Mouse (Mus musculus): ENCODE results near the gene Lipa. TPM values are rescaled to one million over a fixed set of nuclear protein-coding genes. Genes with fewer than 3 reads are reported as not detected.

Gene Lipa
- 30.7 and 34.9 TPM in 2 replicates for polyA plus RNA-seq (2015; fragmentation: Nextera tagmentation; extraction: Ambion mirVana)

DNA sequence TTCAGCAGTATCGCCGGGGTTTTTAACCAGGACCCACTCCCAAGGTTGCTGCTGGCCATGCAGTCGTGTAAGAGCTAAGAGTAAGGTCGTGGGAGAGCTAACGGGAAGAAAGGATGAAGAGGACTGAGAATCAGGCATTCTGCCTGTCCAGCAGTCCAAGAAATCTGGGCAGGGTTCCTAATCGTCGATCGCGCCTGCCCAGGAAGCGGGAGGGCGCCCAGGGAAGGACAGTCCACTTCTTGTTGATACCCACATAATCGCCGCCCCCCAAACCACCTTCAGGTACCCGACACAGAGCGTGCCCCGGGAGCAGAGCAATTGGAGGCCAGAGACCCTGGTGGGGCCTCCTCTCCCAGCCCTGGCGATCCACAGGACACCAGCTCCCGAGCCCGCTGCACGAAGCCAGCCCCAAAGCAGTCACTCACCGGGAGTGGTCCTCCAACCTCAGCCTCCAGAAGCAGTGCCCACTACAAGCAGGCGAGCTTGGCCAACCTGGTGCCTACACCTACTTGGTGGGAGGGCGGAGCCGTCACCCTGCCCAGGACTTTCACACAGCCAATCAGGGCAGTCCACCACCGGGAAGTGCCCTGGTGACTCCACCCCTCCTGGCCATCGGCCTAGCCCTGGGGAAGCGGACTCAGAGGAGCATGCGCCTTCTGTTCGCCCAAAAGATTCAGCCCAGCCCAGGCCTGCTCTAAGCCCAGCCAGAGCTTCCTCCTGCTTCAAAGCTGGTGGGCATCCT, at the start of gene Lipa:
Gene Lipa, minus strand, starts transcription at position 534 of the 742 bp plus-strand sequence.
- peak within 1 kb of the TSS; percentile 88 for H3K4me3 ChIP-seq (replicated peaks)
- peak within 1 kb of the TSS; percentile 84 for H3K4me2 ChIP-seq (replicated peaks)
- no peaks in the 10 kb centered on the region for H3K36me3 ChIP-seq
- no peaks in the 10 kb centered on the region for H3K27me3 ChIP-seq (replicated peaks)
- H3K27ac ChIP-seq, result peak within 1 kb of the TSS; percentile 71
- ATAC-seq, result peak; percentile 100
- H3K4me1 ChIP-seq (replicated peaks), result peaks cover 6% of the 10 kb centered on the region; the same call in 1 of the 2 replicates
- WGBS, result under 1% methylated on average over 29 of the region's 29 CpGs
- peak within 1 kb of the TSS; percentile 66 for H3K9ac ChIP-seq
- no peaks in the 10 kb centered on the region for H3K9me3 ChIP-seq

DNA sequence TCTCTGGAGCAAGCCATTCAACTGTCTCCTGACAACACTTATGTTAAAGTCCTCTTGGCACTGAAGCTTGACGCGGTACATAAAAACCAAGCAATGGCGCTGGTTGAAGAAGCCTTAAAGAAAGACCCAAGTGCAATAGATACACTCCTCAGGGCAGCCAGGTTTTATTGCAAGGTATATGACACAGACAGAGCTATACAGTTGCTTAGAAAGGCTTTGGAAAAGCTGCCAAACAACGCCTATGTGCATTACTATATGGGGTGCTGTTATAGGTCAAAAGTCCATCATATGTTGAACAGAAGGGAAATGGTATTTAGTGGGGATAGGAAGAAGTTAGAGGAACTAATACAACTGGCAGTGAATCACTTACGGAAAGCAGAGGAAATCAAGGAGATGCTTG, 46.4 kb upstream of the Lipa start:
- no peaks in the 10 kb centered on the region for H3K27me3 ChIP-seq (replicated peaks)
- H3K4me2 ChIP-seq (replicated peaks), result no peak overlapping the region
- H3K9ac ChIP-seq, result no peak overlapping the region
- H3K4me1 ChIP-seq (replicated peaks), result no peaks in the 10 kb centered on the region
- no peak for ATAC-seq
- H3K4me3 ChIP-seq (replicated peaks), result no peak overlapping the region
- WGBS, result 89% methylated on average over 5 of the region's 5 CpGs
- H3K9me3 ChIP-seq, result no peaks in the 10 kb centered on the region
- no peak overlapping the region for H3K27ac ChIP-seq
- H3K36me3 ChIP-seq, result no peaks in the 10 kb centered on the region

GRCm38 (mm10) chr19:34571080-34571479, 43.8 kb upstream of the Lipa start:
- H3K4me2 ChIP-seq (replicated peaks), result no peak overlapping the region
- 88% methylated on average over 1 of the region's 1 CpGs for WGBS
- H3K4me1 ChIP-seq (replicated peaks), result no peaks in the 10 kb centered on the region
- H3K27me3 ChIP-seq (replicated peaks), result no peaks in the 10 kb centered on the region
- no peak overlapping the region for H3K4me3 ChIP-seq (replicated peaks)
- H3K9me3 ChIP-seq, result no peaks in the 10 kb centered on the region
- no peak overlapping the region for H3K27ac ChIP-seq
- ATAC-seq, result no peak
- no peaks in the 10 kb centered on the region for H3K36me3 ChIP-seq
- no peak overlapping the region for H3K9ac ChIP-seq

DNA sequence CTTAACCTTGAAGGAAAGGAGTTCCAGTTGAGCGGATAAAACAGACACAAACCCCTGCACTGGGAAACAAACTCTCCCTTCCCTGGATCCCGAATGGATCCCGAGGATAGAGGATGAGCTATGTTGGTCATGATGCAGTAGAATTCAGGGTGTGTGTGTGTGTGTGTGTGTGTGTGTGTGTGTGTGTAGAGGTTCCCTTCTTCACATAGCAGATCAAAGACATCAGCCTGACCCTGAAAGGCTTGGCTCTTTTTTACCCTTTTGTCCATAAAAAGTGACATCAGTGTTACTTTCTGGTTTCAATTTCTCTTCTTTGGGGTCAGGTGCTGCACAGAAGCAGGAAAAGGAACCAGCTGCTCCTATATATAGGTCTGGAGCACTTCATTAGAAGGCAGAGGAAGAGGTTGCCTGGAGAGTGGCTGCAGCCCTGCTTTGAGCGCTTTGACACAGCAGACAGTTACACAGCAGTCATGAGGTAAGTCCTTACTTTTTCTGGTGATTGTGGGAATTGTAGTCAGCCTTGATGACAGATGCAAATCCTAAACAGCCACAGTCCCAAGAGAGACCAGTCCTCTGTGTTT, 42.7 kb upstream of the Lipa start:
- no peaks in the 10 kb centered on the region for H3K27me3 ChIP-seq (replicated peaks)
- H3K9ac ChIP-seq, result no peak overlapping the region
- H3K27ac ChIP-seq, result no peak overlapping the region
- 61% methylated on average over 4 of the region's 4 CpGs for WGBS
- no peaks in the 10 kb centered on the region for H3K4me1 ChIP-seq (replicated peaks)
- ATAC-seq, result no peak
- H3K36me3 ChIP-seq, result no peaks in the 10 kb centered on the region
- H3K4me3 ChIP-seq (replicated peaks), result no peak overlapping the region
- no peaks in the 10 kb centered on the region for H3K9me3 ChIP-seq
- no peak overlapping the region for H3K4me2 ChIP-seq (replicated peaks)

DNA sequence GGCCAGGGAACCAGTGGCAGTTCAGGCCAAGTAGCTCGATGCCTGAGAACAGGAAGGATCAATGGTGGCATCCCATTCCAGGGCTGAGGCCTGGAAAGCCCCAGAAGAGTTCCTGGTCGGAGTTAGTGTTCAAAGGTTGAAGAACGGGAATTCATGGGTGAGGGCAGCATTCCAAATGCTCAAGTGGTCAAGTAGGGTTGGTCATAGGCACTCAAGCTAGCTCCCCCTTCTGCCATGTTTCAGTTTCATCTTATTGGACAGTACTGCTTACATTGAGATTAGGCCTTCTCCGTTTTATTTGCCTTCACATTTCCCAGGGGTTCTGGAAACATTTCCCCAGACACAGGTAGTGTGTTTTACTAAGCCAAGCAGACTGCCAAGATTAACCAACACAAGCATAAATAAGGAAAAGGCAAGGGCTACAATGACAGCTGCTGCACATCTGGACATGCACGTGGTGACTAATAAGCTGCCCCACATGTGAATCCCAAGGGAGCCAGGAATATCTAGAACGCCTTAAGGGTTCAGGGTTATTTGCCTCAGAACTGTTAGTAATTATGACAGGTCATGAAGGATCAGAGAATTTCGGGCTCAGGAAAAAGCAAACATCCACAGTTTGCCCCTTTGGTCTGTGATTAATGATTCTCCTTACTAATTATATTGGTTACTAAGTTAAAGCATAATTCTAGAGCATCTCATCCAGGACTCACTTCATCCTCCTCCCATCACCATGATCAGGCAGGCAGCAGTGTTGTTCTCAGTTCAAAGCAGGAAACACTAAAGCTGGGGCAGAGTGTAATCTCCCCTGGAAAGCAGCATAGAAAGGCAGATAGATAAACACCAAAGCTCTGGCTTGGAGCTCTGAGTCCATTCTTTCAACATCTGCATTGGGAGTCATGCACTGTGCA, 42.0 kb upstream of the Lipa start:
- ATAC-seq, result no peak
- 50% methylated on average over 7 of the region's 7 CpGs for WGBS
- Histone ChIP-seq H3K36me3 (no peaks in the 10 kb centered on the region), H3K9me3 (no peaks in the 10 kb centered on the region), H3K27me3 (replicated peaks) (no peaks in the 10 kb centered on the region), H3K4me3 (replicated peaks) (no peak overlapping the region), H3K27ac (no peak overlapping the region), H3K4me1 (replicated peaks) (no peaks in the 10 kb centered on the region), H3K9ac (no peak overlapping the region), H3K4me2 (replicated peaks) (no peak overlapping the region)

GRCm38 (mm10) chr19:34566178-34566784, 39.0 kb upstream of the Lipa start:
- Histone ChIP-seq H3K9ac (no peak overlapping the region), H3K27me3 (replicated peaks) (no peaks in the 10 kb centered on the region), H3K27ac (no peak overlapping the region), H3K4me3 (replicated peaks) (no peak overlapping the region), H3K4me2 (replicated peaks) (no peak overlapping the region), H3K4me1 (replicated peaks) (no peaks in the 10 kb centered on the region), H3K36me3 (no peaks in the 10 kb centered on the region), H3K9me3 (no peaks in the 10 kb centered on the region)
- ATAC-seq, result no peak
- WGBS, result 94% methylated on average over 1 of the region's 1 CpGs

DNA sequence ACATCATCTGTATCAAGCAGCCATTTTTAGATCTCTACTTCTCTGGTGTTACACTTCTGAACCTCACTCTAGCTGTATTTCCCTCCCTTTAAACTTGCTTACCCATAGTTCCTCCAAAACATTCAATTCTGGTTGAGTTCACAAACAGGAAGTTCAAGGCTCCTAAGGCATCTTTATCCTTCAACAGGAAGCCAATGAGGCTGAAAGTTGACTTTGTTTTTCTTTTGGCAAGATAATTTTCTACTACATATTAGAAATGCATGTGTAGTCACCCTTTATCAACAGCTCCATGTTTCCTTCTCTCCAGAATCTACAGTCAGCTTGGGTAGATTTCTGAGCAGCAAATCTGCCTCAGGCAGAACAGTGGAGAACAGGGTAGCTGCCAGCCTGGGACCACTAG, 35.3 kb upstream of the Lipa start:
- no peak overlapping the region for H3K9ac ChIP-seq
- no peak overlapping the region for H3K4me2 ChIP-seq (replicated peaks)
- H3K9me3 ChIP-seq, result no peaks in the 10 kb centered on the region
- no peak for ATAC-seq
- H3K4me1 ChIP-seq (replicated peaks), result no peaks in the 10 kb centered on the region
- no peaks in the 10 kb centered on the region for H3K36me3 ChIP-seq
- no peak overlapping the region for H3K4me3 ChIP-seq (replicated peaks)
- H3K27me3 ChIP-seq (replicated peaks), result no peaks in the 10 kb centered on the region
- H3K27ac ChIP-seq, result no peak overlapping the region

- peaks cover 17% of the 10 kb centered on the region; the same call in 1 of the 2 replicates for H3K4me1 ChIP-seq (replicated peaks)
- no peaks in the 10 kb centered on the region for H3K9me3 ChIP-seq
- H3K4me2 ChIP-seq (replicated peaks), result no peak overlapping the region
- ATAC-seq, result no peak
- whole genome bisulfite sequencing, result 52% methylated on average over 3 of the region's 3 CpGs
- H3K4me3 ChIP-seq (replicated peaks), result no peak overlapping the region
- H3K27me3 ChIP-seq (replicated peaks), result no peaks in the 10 kb centered on the region
- no peak overlapping the region for H3K27ac ChIP-seq
- no peak overlapping the region for H3K9ac ChIP-seq
- no peaks in the 10 kb centered on the region for H3K36me3 ChIP-seq
These were observed 29.3 kb upstream of the Lipa start for GRCm38 (mm10) chr19:34556621-34557020.

DNA sequence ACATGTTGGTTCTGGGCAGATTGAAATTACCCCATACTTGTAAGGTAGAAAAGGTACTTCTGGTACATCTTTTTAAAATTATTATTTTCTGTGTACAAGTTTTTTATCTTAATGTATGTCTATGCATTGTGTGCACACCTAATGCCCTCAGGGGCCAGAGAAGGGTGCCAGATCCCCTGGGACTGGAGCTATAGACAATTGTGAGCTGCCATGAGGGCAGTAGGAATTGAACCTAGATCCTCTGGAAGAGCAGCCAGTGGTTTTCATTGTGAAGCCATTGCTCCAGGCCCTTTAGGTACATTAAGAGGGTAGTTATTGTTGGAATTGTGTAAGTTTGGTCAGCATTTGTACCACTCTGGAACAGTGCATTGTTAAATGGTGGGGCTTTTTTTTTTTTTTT, 26.8 kb upstream of the Lipa start:
- H3K4me3 ChIP-seq (replicated peaks), result no peak overlapping the region
- no peak overlapping the region for H3K27ac ChIP-seq
- H3K27me3 ChIP-seq (replicated peaks), result no peaks in the 10 kb centered on the region
- H3K4me1 ChIP-seq (replicated peaks), result peaks cover 17% of the 10 kb centered on the region; the same call in 1 of the 2 replicates
- no peak overlapping the region for H3K9ac ChIP-seq
- ATAC-seq, result no peak
- H3K36me3 ChIP-seq, result no peaks in the 10 kb centered on the region
- H3K9me3 ChIP-seq, result no peaks in the 10 kb centered on the region
- no peak overlapping the region for H3K4me2 ChIP-seq (replicated peaks)

DNA sequence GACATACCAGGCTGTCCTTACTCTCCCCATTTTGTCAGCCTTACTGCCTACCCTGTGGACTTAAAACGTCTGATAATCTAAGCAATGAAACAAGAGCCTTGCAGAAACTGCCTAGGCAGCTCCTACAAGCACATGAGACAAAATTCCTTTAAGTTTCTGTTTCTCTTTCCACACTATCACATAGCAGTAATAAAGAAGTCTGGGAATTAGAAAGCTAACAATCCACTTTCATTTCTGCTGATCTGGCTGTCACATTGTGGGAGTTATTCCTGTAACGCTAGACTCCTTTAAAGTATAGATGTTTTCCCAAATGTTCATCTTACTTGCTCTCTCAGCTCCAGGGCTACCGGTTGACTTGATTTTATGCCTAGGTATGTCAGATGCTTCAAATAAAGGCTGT, 26.2 kb upstream of the Lipa start:
- H3K27ac ChIP-seq, result peak overlapping the region; percentile 48
- no peak overlapping the region for H3K4me3 ChIP-seq (replicated peaks)
- H3K36me3 ChIP-seq, result no peaks in the 10 kb centered on the region
- H3K4me1 ChIP-seq (replicated peaks), result peaks cover 17% of the 10 kb centered on the region; the same call in 1 of the 2 replicates
- no peak overlapping the region for H3K9ac ChIP-seq
- 42% methylated on average over 3 of the region's 3 CpGs for WGBS
- peak overlapping the region; percentile 25; the same call in 1 of the 2 replicates for H3K4me2 ChIP-seq (replicated peaks)
- H3K27me3 ChIP-seq (replicated peaks), result no peaks in the 10 kb centered on the region
- no peaks in the 10 kb centered on the region for H3K9me3 ChIP-seq
- no peak for ATAC-seq

DNA sequence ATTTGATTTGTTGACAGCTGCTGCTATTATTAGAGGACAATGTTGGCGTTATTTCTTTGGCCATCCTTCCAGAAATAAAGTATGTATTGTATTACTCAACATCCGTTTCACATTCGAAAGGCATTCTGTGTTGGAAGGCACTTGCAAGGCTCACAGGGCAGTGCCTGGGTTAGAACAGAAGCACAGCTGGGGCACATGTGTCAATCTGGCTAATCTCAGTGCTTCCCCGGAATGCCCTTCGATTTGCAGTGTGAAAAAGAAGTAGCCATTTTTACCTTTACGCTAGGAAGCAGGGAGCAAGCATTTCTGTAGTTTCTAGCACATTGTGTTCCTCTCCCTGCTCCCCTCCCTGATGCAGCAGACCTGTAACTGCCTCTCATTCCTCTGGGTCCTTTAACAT, 25.7 kb upstream of the Lipa start:
- H3K27ac ChIP-seq, result peak overlapping the region; percentile 48
- 44% methylated on average over 6 of the region's 6 CpGs for WGBS
- H3K4me3 ChIP-seq (replicated peaks), result no peak overlapping the region
- H3K4me1 ChIP-seq (replicated peaks), result peaks cover 17% of the 10 kb centered on the region; the same call in 1 of the 2 replicates
- no peak for ATAC-seq
- H3K9me3 ChIP-seq, result no peaks in the 10 kb centered on the region
- H3K4me2 ChIP-seq (replicated peaks), result peak overlapping the region; percentile 25; the same call in 1 of the 2 replicates
- H3K36me3 ChIP-seq, result no peaks in the 10 kb centered on the region
- H3K27me3 ChIP-seq (replicated peaks), result no peaks in the 10 kb centered on the region
- H3K9ac ChIP-seq, result no peak overlapping the region

DNA sequence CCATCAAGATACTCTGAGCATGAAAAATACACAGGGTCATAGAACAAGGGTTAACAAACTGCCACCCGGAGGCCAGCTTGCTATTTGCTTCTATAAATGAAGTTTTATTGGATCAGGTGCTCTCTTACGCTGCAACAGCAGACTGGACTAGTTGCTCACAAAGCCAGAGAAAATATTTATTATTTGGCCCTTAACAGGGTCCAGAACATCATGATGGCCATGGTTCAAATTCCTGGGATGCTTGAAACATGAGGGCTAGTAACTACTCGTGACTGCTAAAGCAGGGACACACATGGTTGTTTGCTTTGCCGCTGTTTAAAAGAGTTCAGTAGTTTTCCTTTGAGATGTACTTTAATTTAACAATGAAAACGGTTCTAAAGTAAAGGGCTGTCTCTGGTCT, 24.7 kb upstream of the Lipa start:
- Histone ChIP-seq H3K9ac (no peak overlapping the region), H3K4me3 (replicated peaks) (no peak overlapping the region), H3K27ac (0 out of 2 replicates have a peak overlapping the region, but pooled peaks have one; percentile 8), H3K4me1 (replicated peaks) (peaks cover 17% of the 10 kb centered on the region; the same call in 1 of the 2 replicates), H3K27me3 (replicated peaks) (no peaks in the 10 kb centered on the region), H3K36me3 (no peaks in the 10 kb centered on the region), H3K4me2 (replicated peaks) (peak overlapping the region; percentile 39), H3K9me3 (no peaks in the 10 kb centered on the region)
- 26% methylated on average over 5 of the region's 5 CpGs for WGBS
- no peak for ATAC-seq
